Mouse (Mus musculus) MEL (cell line): Measurements from ENCODE around the gene C030005K15Rik.

Source experiments
- BHLHE40 ChIP-seq: IDR thresholded peaks from 2 replicates; pipeline ENCODE4 v1.6.1; 2012; ENCODE audit warnings: low read depth, mild to moderate bottlenecking, inconsistent platforms, low read length, improper control_type of control experiment, borderline replicate concordance
- CTCF ChIP-seq, 3 experiments: IDR thresholded peaks in 2 of 3; conservative IDR thresholded peaks in 1 of 3; 2 replicates each; pipeline ENCODE4 v1.5.1; 2011 to 2012; ENCODE audit warnings: low read length in 3 of 3, low read depth in 2 of 3, mild to moderate bottlenecking in 2 of 3, improper control_type of control experiment in 1 of 3, inconsistent platforms in 1 of 3, mixed read lengths in 1 of 3, moderate library complexity in 1 of 3; ENCODE audit not compliant: control insufficient read depth in 1 of 3, insufficient read depth in 1 of 3, poor library complexity in 1 of 3, severe bottlenecking in 1 of 3
- GABPA ChIP-seq: IDR thresholded peaks from 2 replicates; pipeline ENCODE4 v1.6.1; 2012; ENCODE audit warnings: low read depth, mild to moderate bottlenecking, inconsistent platforms, low read length, improper control_type of control experiment, moderate library complexity
- JUND ChIP-seq: IDR thresholded peaks from 2 replicates; pipeline ENCODE4 v1.6.1; 2011; ENCODE audit warnings: low read depth, mild to moderate bottlenecking, improper control_type of control experiment, low read length
- POLR2A ChIP-seq, 2 experiments: IDR thresholded peaks; 2 replicates each; pipeline ENCODE4 v1.6.1; 2011 to 2012; ENCODE audit warnings: low read length in 2 of 2, mild to moderate bottlenecking in 2 of 2, control low read depth in 1 of 2, improper control_type of control experiment in 1 of 2, low read depth in 1 of 2, moderate library complexity in 1 of 2; ENCODE audit not compliant: control insufficient read depth in 1 of 2, insufficient read depth in 1 of 2, poor library complexity in 1 of 2
- POLR2AphosphoS5 ChIP-seq: IDR thresholded peaks from 2 replicates; pipeline ENCODE4 v1.6.1; 2012; ENCODE audit warnings: low read depth, borderline replicate concordance, mild to moderate bottlenecking, inconsistent platforms, low read length, moderate library complexity, mixed read lengths
- USF2 ChIP-seq, 2 experiments: IDR thresholded peaks; 2 replicates each; pipeline ENCODE4 v1.6.1; 2011 to 2012; ENCODE audit warnings: improper control_type of control experiment in 2 of 2, low read length in 2 of 2, borderline replicate concordance in 1 of 2, inconsistent platforms in 1 of 2, low read depth in 1 of 2, mild to moderate bottlenecking in 1 of 2; ENCODE audit not compliant: insufficient read depth in 1 of 2
- ZKSCAN1 ChIP-seq: IDR thresholded peaks from 2 replicates; pipeline ENCODE4 v1.6.1; 2012; ENCODE audit warnings: low read depth, mild to moderate bottlenecking, inconsistent platforms, low read length, improper control_type of control experiment, moderate library complexity

DNA sequence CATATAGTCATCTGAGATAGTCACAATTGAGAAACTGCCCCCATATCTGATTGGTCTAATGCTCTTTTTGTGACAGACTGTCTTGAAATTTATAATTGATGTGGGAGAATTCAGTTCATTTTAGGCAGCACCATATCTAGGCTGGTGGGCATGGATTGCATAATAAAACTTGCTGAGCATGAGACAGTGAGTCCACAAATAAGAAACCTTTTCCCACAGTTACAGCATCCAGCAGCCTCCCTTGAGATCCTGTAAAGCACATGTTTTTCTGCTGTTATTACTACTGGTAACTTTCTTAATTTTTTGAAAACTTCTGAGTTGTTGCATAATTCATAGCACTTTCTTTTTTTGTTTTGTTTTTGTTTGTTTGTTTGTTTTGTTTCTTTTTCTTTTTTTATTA, 43.6 kb downstream of the C030005K15Rik start:
- TF ChIP-seq ZKSCAN1 (no peak), BHLHE40 (no peak), POLR2A (IDR thresholded peaks at IDR 0.05; ENCODE audit: control insufficient read depth in 1 of 2, insufficient read depth in 1 of 2, low read depth in 1 of 2, low read length in 2 of 2, poor library complexity in 1 of 2) (no peak), USF2 (IDR thresholded peaks at IDR 0.05; ENCODE audit: borderline replicate concordance in 1 of 2, insufficient read depth in 1 of 2, low read depth in 1 of 2, low read length in 2 of 2) (no peak), CTCF (IDR thresholded peaks at IDR 0.05 in 2 of 3, conservative IDR thresholded peaks at IDR 0.05 in 1 of 3; ENCODE audit: control insufficient read depth in 1 of 3, insufficient read depth in 1 of 3, low read depth in 2 of 3, low read length in 3 of 3, poor library complexity in 1 of 3, severe bottlenecking in 1 of 3) (no peak), POLR2AphosphoS5 (no peak), GABPA (no peak), JUND (no peak)
